Mouse (Mus musculus) CH12.LX (cell line): ENCODE data around the gene G6pc. TPM values are rescaled to one million over a fixed set of nuclear protein-coding genes. Genes with fewer than 3 reads are reported as not detected.

Experiments
- DNase-seq: peaks from one replicate; pipeline ENCODE4 v3.0.0-alpha.2; 2013; ENCODE audit errors: extremely low read depth
- H3K27ac ChIP-seq: 2 replicates; pipeline ENCODE4 v1.5.1; 2012; ENCODE audit warnings: low read depth, mild to moderate bottlenecking, control low read depth, moderate library complexity; ENCODE audit not compliant: insufficient read depth
- H3K27me3 ChIP-seq: replicated peaks from 2 replicates; pipeline ENCODE3; 2012; ENCODE audit warnings: inconsistent platforms
- H3K36me3 ChIP-seq, 2 experiments: replicated peaks in 1 of 2; 2 replicates each; pipeline versions ENCODE3 to v1.6.1; 2012; ENCODE audit warnings: inconsistent platforms in 1 of 2, low read length in 1 of 2, mild to moderate bottlenecking in 1 of 2, mixed read lengths in 1 of 2, moderate library complexity in 1 of 2; ENCODE audit not compliant: control insufficient read depth in 1 of 2, insufficient read depth in 1 of 2
- H3K4me1 ChIP-seq, 2 experiments: 2 replicates each; pipeline ENCODE4 v1.6.1; 2012; ENCODE audit warnings: inconsistent platforms in 1 of 2, moderate library complexity in 1 of 2; ENCODE audit not compliant: insufficient read depth in 2 of 2, control insufficient read depth in 1 of 2
- H3K4me2 ChIP-seq: 2 replicates; pipeline ENCODE4 v1.6.1; 2012; ENCODE audit warnings: low read depth, mild to moderate bottlenecking, control low read depth; ENCODE audit not compliant: poor library complexity, insufficient read depth, severe bottlenecking
- H3K4me3 ChIP-seq, 3 experiments: fragments of 150-350 bp in 1 of 3; sonication (generic) in 1 of 3; replicated peaks in 1 of 3; 2 replicates each; pipeline versions ENCODE3 to v1.5.1; 2011 to 2012; ENCODE audit warnings: low read depth in 2 of 3, low read length in 2 of 3, mild to moderate bottlenecking in 2 of 3, moderate library complexity in 2 of 3, control low read depth in 1 of 3, improper control_type of control experiment in 1 of 3, inconsistent platforms in 1 of 3, mixed read lengths in 1 of 3; ENCODE audit not compliant: poor library complexity in 1 of 3
- H3K79me2 ChIP-seq: replicated peaks from 2 replicates; pipeline ENCODE4 v1.6.1; 2012; ENCODE audit warnings: mild to moderate bottlenecking, moderate library complexity; ENCODE audit not compliant: control insufficient read depth, poor library complexity, insufficient read depth, severe bottlenecking; ENCODE audit errors: extremely low read depth
- H3K9ac ChIP-seq: 2 replicates; pipeline ENCODE4 v1.6.1; 2012; ENCODE audit warnings: low read depth, mild to moderate bottlenecking, control low read depth, moderate library complexity; ENCODE audit not compliant: insufficient read depth
- H3K9me3 ChIP-seq: replicated peaks from 2 replicates; pipeline ENCODE3; 2012; ENCODE audit warnings: low read length, inconsistent platforms, mixed read lengths
- BHLHE40 ChIP-seq: IDR thresholded peaks from 2 replicates; pipeline ENCODE4 v1.6.1; 2011; ENCODE audit warnings: mild to moderate bottlenecking, low read depth, low read length, improper control_type of control experiment
- CHD1 ChIP-seq: IDR thresholded peaks from 2 replicates; pipeline ENCODE4 v1.6.1; 2012; ENCODE audit warnings: low read depth, low read length, improper control_type of control experiment, inconsistent platforms
- CTCF ChIP-seq, 2 experiments: IDR thresholded peaks in 1 of 2; conservative IDR thresholded peaks in 1 of 2; 2 replicates each; pipeline ENCODE4 v1.5.1; 2011 to 2012; ENCODE audit warnings: low read depth in 2 of 2, low read length in 2 of 2, improper control_type of control experiment in 1 of 2, inconsistent platforms in 1 of 2, mild to moderate bottlenecking in 1 of 2, moderate library complexity in 1 of 2
- E2F4 ChIP-seq: IDR thresholded peaks from 2 replicates; pipeline ENCODE4 v1.6.1; 2011; ENCODE audit warnings: low read depth, low read length, improper control_type of control experiment; ENCODE audit not compliant: insufficient replicate concordance
- EP300 ChIP-seq: IDR thresholded peaks from 2 replicates; pipeline ENCODE4 v1.6.1; 2011; ENCODE audit warnings: low read length, improper control_type of control experiment
- ETS1 ChIP-seq: conservative IDR thresholded peaks from 2 replicates; pipeline ENCODE4 v1.6.1; 2012; ENCODE audit warnings: low read depth, mild to moderate bottlenecking, inconsistent platforms, low read length, improper control_type of control experiment, moderate library complexity
- IRF4 ChIP-seq: IDR thresholded peaks from 2 replicates; pipeline ENCODE4 v1.6.1; 2014; ENCODE audit warnings: low read depth, mild to moderate bottlenecking, inconsistent platforms, low read length, improper control_type of control experiment
- JUN ChIP-seq: IDR thresholded peaks from 2 replicates; pipeline ENCODE4 v1.6.1; 2011; ENCODE audit warnings: low read depth, mild to moderate bottlenecking, low read length, improper control_type of control experiment, moderate library complexity; ENCODE audit not compliant: insufficient read depth
- KAT2A ChIP-seq: IDR thresholded peaks from 2 replicates; pipeline ENCODE4 v1.6.1; 2012; ENCODE audit warnings: low read length, improper control_type of control experiment, inconsistent platforms; ENCODE audit not compliant: insufficient replicate concordance
- MAZ ChIP-seq: IDR thresholded peaks from 2 replicates; pipeline ENCODE4 v1.6.1; 2012; ENCODE audit warnings: low read depth, mild to moderate bottlenecking, inconsistent platforms, low read length, improper control_type of control experiment, moderate library complexity
- MXI1 ChIP-seq: IDR thresholded peaks from 2 replicates; pipeline ENCODE4 v1.6.1; 2011; ENCODE audit warnings: mild to moderate bottlenecking, low read depth, low read length, improper control_type of control experiment
- PAX5 ChIP-seq: IDR thresholded peaks from 2 replicates; pipeline ENCODE4 v1.6.1; 2012; ENCODE audit warnings: low read length, inconsistent platforms, mixed read lengths
- POLR2AphosphoS2 ChIP-seq: IDR thresholded peaks from 2 replicates; pipeline ENCODE4 v1.6.1; 2011; ENCODE audit warnings: low read depth, low read length, improper control_type of control experiment
- RCOR1 ChIP-seq: conservative IDR thresholded peaks from 2 replicates; pipeline ENCODE4 v1.6.1; 2012; ENCODE audit warnings: low read depth, mild to moderate bottlenecking, inconsistent platforms, low read length, improper control_type of control experiment
- SIN3A ChIP-seq: IDR thresholded peaks from 2 replicates; pipeline ENCODE4 v1.6.1; 2012; ENCODE audit warnings: low read length, improper control_type of control experiment, inconsistent platforms
- SMC3 ChIP-seq: IDR thresholded peaks from 2 replicates; pipeline ENCODE4 v1.6.1; 2011; ENCODE audit warnings: low read depth, low read length, improper control_type of control experiment
- TBP ChIP-seq: conservative IDR thresholded peaks from 2 replicates; pipeline ENCODE4 v1.6.1; 2011; ENCODE audit warnings: low read depth, low read length, improper control_type of control experiment
- UBTF ChIP-seq: IDR thresholded peaks from 2 replicates; pipeline ENCODE4 v1.6.1; 2012; ENCODE audit warnings: low read depth, mild to moderate bottlenecking, inconsistent platforms, low read length, improper control_type of control experiment, moderate library complexity
- ZC3H11A ChIP-seq: IDR thresholded peaks from 2 replicates; pipeline ENCODE4 v1.6.1; 2012; ENCODE audit warnings: low read depth, mild to moderate bottlenecking, inconsistent platforms, low read length, improper control_type of control experiment
- ZKSCAN1 ChIP-seq: IDR thresholded peaks from 2 replicates; pipeline ENCODE4 v1.6.1; 2012; ENCODE audit warnings: low read depth, inconsistent platforms, low read length, improper control_type of control experiment, borderline replicate concordance
- dilution Hi-C: fragments of 300-500 bp; cut with MboI; formaldehyde crosslinking; loops from 2 replicates; pipeline ENCODE4 v1.14.3; 2020; ENCODE audit warnings: low sequenced_read_pairs; ENCODE audit not compliant: extremely low pct_unique_long_range_greater_than_20kb, extremely low pct_ligation_motif_present
- in situ Hi-C: fragments of 300-500 bp; cut with MboI; formaldehyde crosslinking; loops from 3 replicates; pipeline ENCODE4 v1.14.3; 2019; ENCODE audit warnings: low sequenced_read_pairs, low pct_ligation_motif_present, low pct_unique_long_range_greater_than_20kb, mixed read lengths
- polyA plus RNA-seq: library from polyadenylated mRNA; unstranded; fragments of >175 nt; gene quantifications from 2 replicates; pipeline ENCODE4 v1.2.1, GENCODE M21; 2012; ENCODE audit warnings: low read depth; ENCODE audit not compliant: insufficient read length
- total RNA-seq, 2 experiments: library from RNA; depleted of rRNA; stranded (reverse); fragments of 300-350 nt in 1 of 2; fragments of >200 nt in 1 of 2; gene quantifications; 2 replicates each; pipeline ENCODE4 v1.2.3; 2012 to 2014

The G6pc gene
- total and polyA plus RNA-seq, 3 experiments: 0.08 TPM; not detected in 2

DNA sequence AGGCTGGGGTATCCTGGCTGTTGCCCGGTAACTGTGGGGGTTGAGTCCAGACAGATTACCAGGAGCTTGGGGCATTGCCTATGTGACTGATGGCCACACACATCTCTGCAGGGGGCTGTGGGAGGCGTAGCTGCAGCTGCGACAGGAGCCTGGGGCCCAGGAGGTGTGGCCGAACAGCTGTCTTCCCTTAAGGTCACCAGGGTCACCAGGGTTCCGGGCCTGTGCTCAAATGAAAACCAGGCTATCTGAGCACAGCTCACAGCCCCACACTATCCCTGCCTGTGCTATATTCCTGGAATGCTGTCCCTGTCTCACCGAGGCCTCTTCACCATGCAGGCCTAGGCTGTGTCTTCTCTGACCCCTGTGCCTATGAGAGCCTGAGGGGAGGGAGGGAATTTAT lies 32.8 kb upstream of the G6pc start:
- Histone ChIP-seq H3K79me2 (no peaks in the 10 kb centered on the region), H3K9me3 (no peaks in the 10 kb centered on the region), H3K27ac (no peak overlapping the region), H3K4me2 (no peak overlapping the region), H3K27me3 (no peaks in the 10 kb centered on the region), H3K36me3 (peaks cover 0 to 41% of the 10 kb centered on the region in 2 experiments), H3K4me3 (no peak overlapping the region), H3K9ac (no peak overlapping the region), H3K4me1 (peaks cover 3 to 18% of the 10 kb centered on the region in 2 experiments; a peak in 2 of 4 replicates)
- dilution Hi-C loops: no loop called here
- no peak for TF ChIP-seq IRF4
- no peak for TF ChIP-seq JUN
- no peak for TF ChIP-seq MAZ
- no peak for TF ChIP-seq RCOR1
- TF ChIP-seq E2F4: no peak
- no peak for TF ChIP-seq KAT2A
- no peak for TF ChIP-seq EP300
- TF ChIP-seq SIN3A: no peak
- TF ChIP-seq UBTF: no peak
- no peak for TF ChIP-seq CHD1
- TF ChIP-seq ZC3H11A: no peak
- no peak for TF ChIP-seq POLR2AphosphoS2
- TF ChIP-seq TBP: no peak
- no peak for TF ChIP-seq PAX5
- no peak for TF ChIP-seq ETS1
- no peak for TF ChIP-seq MXI1
- no peak for TF ChIP-seq BHLHE40
- DNase-seq: no peak
- in situ Hi-C loops: loop anchor here (10.0 kb wide), 1 partner anchor 60 kb away; no protein-coding TSS in a partner anchor

DNA sequence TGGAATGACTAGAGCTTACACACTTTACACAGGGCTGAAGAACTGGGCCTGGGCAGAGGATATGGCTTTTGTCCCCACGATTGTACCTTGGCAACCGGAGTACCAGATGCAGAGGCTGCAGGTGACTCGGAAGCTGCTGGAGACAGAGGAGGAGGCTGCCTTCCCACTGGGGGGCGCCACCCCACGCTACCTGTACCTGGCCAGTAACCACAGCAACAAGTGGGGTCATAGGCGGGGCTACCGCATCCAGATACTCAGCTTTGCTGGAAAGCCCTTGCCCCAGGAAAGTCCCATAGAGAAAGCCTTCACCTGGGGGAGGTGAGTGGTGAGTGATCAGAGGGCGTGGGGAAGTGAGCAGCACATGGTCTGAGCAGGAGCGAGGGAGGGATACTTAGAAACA lies 31.7 kb upstream of the G6pc start:
- Histone ChIP-seq H3K36me3 (peaks cover 0 to 37% of the 10 kb centered on the region in 2 experiments), H3K9me3 (no peaks in the 10 kb centered on the region), H3K27me3 (no peaks in the 10 kb centered on the region), H3K27ac (no peak overlapping the region), H3K79me2 (no peaks in the 10 kb centered on the region), H3K9ac (no peak overlapping the region), H3K4me1 (peaks cover 3 to 18% of the 10 kb centered on the region in 2 experiments; a peak in 2 of 4 replicates), H3K4me2 (no peak overlapping the region), H3K4me3 (no peak overlapping the region)
- dilution Hi-C loops (no loop called here), in situ Hi-C loops (loop anchor here (10.0 kb wide), 1 partner anchor 59 kb away; no protein-coding TSS in a partner anchor)
- DNase-seq: no peak
- peak in 1 of 2 experiments; percentile 50; a peak in 2 of 4 replicates for TF ChIP-seq CTCF (conservative IDR thresholded peaks at IDR 0.05 in 1 of 2, IDR thresholded peaks at IDR 0.05 in 1 of 2; ENCODE audit: low read depth in 2 of 2, low read length in 2 of 2)
- no peak for TF ChIP-seq ZKSCAN1
- TF ChIP-seq SMC3: peak; percentile 41
